Mouse (Mus musculus): ENCODE results near the gene Fbxw7.

- TF ChIP-seq E2F4 (IDR thresholded peaks at IDR 0.05; ENCODE audit: insufficient read depth) = no peak
- no peak for TF ChIP-seq TCF12 (IDR thresholded peaks at IDR 0.05; ENCODE audit: insufficient read depth, poor library complexity, severe bottlenecking)
- no peak for TF ChIP-seq POLR2A (IDR thresholded peaks at IDR 0.05; ENCODE audit: insufficient read length, low read depth)
- TF ChIP-seq USF1 (IDR thresholded peaks at IDR 0.05; ENCODE audit: low read depth) = no peak
- TF ChIP-seq CEBPB (IDR thresholded peaks at IDR 0.05; ENCODE audit: insufficient read depth, poor library complexity, severe bottlenecking) = no peak
- TF ChIP-seq MAX (IDR thresholded peaks at IDR 0.05; ENCODE audit: low read depth) = no peak
- TF ChIP-seq REST (IDR thresholded peaks at IDR 0.05; ENCODE audit: insufficient read depth, insufficient read length) = no peak
- TF ChIP-seq TCF3 (IDR thresholded peaks at IDR 0.05; ENCODE audit: insufficient read length, low read depth) = no peak
- no peak for TF ChIP-seq POLR2AphosphoS2 (IDR thresholded peaks at IDR 0.05; ENCODE audit: insufficient read length, low read depth)
- TF ChIP-seq MYOD1 (IDR thresholded peaks at IDR 0.05; ENCODE audit: control insufficient read depth in 1 of 3, insufficient read length in 2 of 3, low read depth in 2 of 3) = no peak
- no peak for TF ChIP-seq MYOG (IDR thresholded peaks at IDR 0.05; ENCODE audit: control insufficient read depth in 1 of 3, insufficient read depth in 1 of 3, insufficient read length in 2 of 3, low read depth in 2 of 3)
- no peak for TF ChIP-seq SRF (IDR thresholded peaks at IDR 0.05; ENCODE audit: control insufficient read depth, insufficient read length, low read depth)
Measured at GRCm38 (mm10) chr3:84808906-84809305, 6.2 kb upstream of the Fbxw7 start.
